Comparison of ENCODE assay signal across 7 mouse cellular contexts in the genomic region with DNA sequence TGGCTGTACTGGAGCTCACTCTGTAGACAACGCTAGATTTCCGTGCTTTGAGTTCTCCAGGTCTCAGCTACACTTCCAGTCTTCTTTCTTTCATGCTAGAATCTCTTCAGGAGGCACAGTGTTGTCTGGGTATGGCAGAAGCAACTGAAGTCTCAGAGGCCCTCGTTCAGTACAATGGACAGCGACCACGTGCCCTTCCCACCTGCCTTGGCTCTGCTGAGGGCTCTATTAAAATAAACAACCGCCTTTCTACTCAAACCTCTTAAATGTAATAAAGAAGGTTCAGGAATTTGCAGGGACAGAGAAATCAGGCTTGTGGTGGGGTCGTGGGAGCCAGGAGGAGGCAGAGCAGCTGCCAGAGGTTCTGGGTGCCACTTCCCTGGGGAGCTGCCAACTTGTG. TPM values are rescaled to one million over a fixed set of nuclear protein-coding genes. Genes with fewer than 3 reads are reported as not detected.
DNase-seq lines count a peak whose midpoint lies in the region; ATAC-seq and TF ChIP-seq lines count a peak whose summit lies in the region.

No protein-coding gene starts in this region.

- no peaks in the 10 kb centered on the region for H3K4me1 ChIP-seq in midbrain, embryonic 11.5 days (ENCODE audit: control insufficient read depth, insufficient read depth, low read length)
- H3K4me1 ChIP-seq in midbrain, embryonic 15.5 days, result peaks cover 11% of the 10 kb centered on the region
- no peaks in the 10 kb centered on the region for H3K4me1 ChIP-seq in stomach, postnatal 0 days (replicated peaks; ENCODE audit: control insufficient read depth, insufficient read depth)

- H3K27ac ChIP-seq in midbrain, embryonic 11.5 days (ENCODE audit: low read depth, low read length), result no peak overlapping the region
- no peak overlapping the region for H3K27ac ChIP-seq in midbrain, embryonic 15.5 days
- H3K27ac ChIP-seq in stomach, postnatal 0 days (replicated peaks), result no peak overlapping the region

- 17% methylated on average over 7 of the region's 7 CpGs for WGBS in midbrain, embryonic 11.5 days
- 12% methylated on average over 7 of the region's 7 CpGs for WGBS in midbrain, embryonic 15.5 days
- WGBS in stomach, postnatal 0 days, result 5% methylated on average over 7 of the region's 7 CpGs

- ATAC-seq in midbrain, embryonic 11.5 days (ENCODE audit: low FRiP score), result no peak
- no peak for ATAC-seq in midbrain, embryonic 15.5 days (replicated peaks)
- ATAC-seq in stomach, postnatal 0 days (ENCODE audit: low FRiP score, low TSS enrichment), result no peak

- H3K4me3 ChIP-seq in midbrain, embryonic 11.5 days (ENCODE audit: low read depth, low read length), result no peak overlapping the region
- H3K4me3 ChIP-seq in midbrain, embryonic 15.5 days, result no peak overlapping the region
- no peak overlapping the region for H3K4me3 ChIP-seq in stomach, postnatal 0 days (ENCODE audit: low read depth, low read length)

- no peak overlapping the region for H3K4me2 ChIP-seq in midbrain, embryonic 11.5 days
- no peak overlapping the region for H3K4me2 ChIP-seq in midbrain, embryonic 15.5 days
- H3K4me2 ChIP-seq in stomach, postnatal 0 days (replicated peaks; ENCODE audit: low read depth), result no peak overlapping the region

- peak; percentile 86 for DNase-seq in midbrain, embryonic 11.5 days (ENCODE audit: low spot score, missing footprints)
- DNase-seq in c-Kit-positive CD71-negative TER-119-negative erythroid progenitor cells, embryonic 14.5 days (ENCODE audit: low read depth), result peak; percentile 46
- DNase-seq in kidney, postnatal 14 days, result peak; percentile 61
- peak; percentile 71 for DNase-seq in stomach, postnatal 0 days (ENCODE audit: low spot score)
- DNase-seq in right cerebral cortex, postnatal 36 days (ENCODE audit: low spot score in 2 of 2), result no peak
- no peak for DNase-seq in right cerebral cortex, adult 18-20 months

- H3K9ac ChIP-seq in midbrain, embryonic 11.5 days (ENCODE audit: low read length), result no peak overlapping the region
- no peak overlapping the region for H3K9ac ChIP-seq in midbrain, embryonic 15.5 days
- no peak overlapping the region for H3K9ac ChIP-seq in stomach, postnatal 0 days (ENCODE audit: low read length)

- H3K36me3 ChIP-seq in midbrain, embryonic 11.5 days (ENCODE audit: control insufficient read depth, insufficient read depth, low read length), result no peaks in the 10 kb centered on the region
- no peaks in the 10 kb centered on the region for H3K36me3 ChIP-seq in midbrain, embryonic 15.5 days (replicated peaks)
- H3K36me3 ChIP-seq in stomach, postnatal 0 days (ENCODE audit: control insufficient read depth, insufficient read depth, low read length), result no peaks in the 10 kb centered on the region

- no peak for TF ChIP-seq EP300 in stomach, postnatal 0 days (optimal IDR thresholded peaks at IDR 0.05)

- H3K27me3 ChIP-seq in midbrain, embryonic 11.5 days (ENCODE audit: control insufficient read depth, insufficient read depth, low read length), result no peaks in the 10 kb centered on the region
- no peaks in the 10 kb centered on the region; the same call in 1 of the 2 replicates for H3K27me3 ChIP-seq in midbrain, embryonic 15.5 days (replicated peaks)
- H3K27me3 ChIP-seq in stomach, postnatal 0 days (ENCODE audit: control insufficient read depth, insufficient read depth, low read length), result no peaks in the 10 kb centered on the region

- TF ChIP-seq CTCF in stomach, postnatal 0 days (IDR thresholded peaks at IDR 0.05; ENCODE audit: low read depth), result no peak

- no peaks in the 10 kb centered on the region for H3K9me3 ChIP-seq in midbrain, embryonic 11.5 days (ENCODE audit: control insufficient read depth, low read length)
- H3K9me3 ChIP-seq in midbrain, embryonic 15.5 days, result no peaks in the 10 kb centered on the region
- H3K9me3 ChIP-seq in stomach, postnatal 0 days (ENCODE audit: control insufficient read depth, low read length), result no peaks in the 10 kb centered on the region

RNA-seq across cellular contexts. Expression of gene Pomgnt2, which starts 9.7 kb away (rescaled TPM):
- 8.9 and 9.7 TPM in 2 replicates for polyA plus RNA-seq in midbrain, embryonic 11.5 days (2014; fragmentation: Nextera tagmentation; extraction: Ambion mirVana)
- 37.1 and 37.9 TPM in 2 replicates for polyA plus RNA-seq in midbrain, embryonic 15.5 days (2015; fragmentation: Nextera tagmentation; extraction: Ambion mirVana)
- polyA plus RNA-seq in stomach, postnatal 0 days (2015; fragmentation: Nextera tagmentation; extraction: Ambion mirVana), result 6.6 and 7.3 TPM in 2 replicates

RNA-seq across cellular contexts. Expression of gene Fam198a, which starts 55.8 kb away (rescaled TPM):
- 0.23 and 0.52 TPM in 2 replicates for polyA plus RNA-seq in midbrain, embryonic 11.5 days (2014; fragmentation: Nextera tagmentation; extraction: Ambion mirVana)
- polyA plus RNA-seq in midbrain, embryonic 15.5 days (2015; fragmentation: Nextera tagmentation; extraction: Ambion mirVana), result 1.7 and 2.2 TPM in 2 replicates
- 2.7 and 2.8 TPM in 2 replicates for polyA plus RNA-seq in stomach, postnatal 0 days (2015; fragmentation: Nextera tagmentation; extraction: Ambion mirVana)

Comparison
In these comparisons a context has a peak if more than half of its experiments do, and no peak if none do; other contexts are left out.
1. DNase-seq: peak in midbrain, embryonic 11.5 days (single experiment), c-Kit-positive CD71-negative TER-119-negative erythroid progenitor cells, embryonic 14.5 days (single experiment), kidney, postnatal 14 days (single experiment) and stomach, postnatal 0 days (single experiment); none in right cerebral cortex, postnatal 36 days (0 of 2) and right cerebral cortex, adult 18-20 months (single experiment).